Mouse (Mus musculus) embryonic facial prominence, embryonic 14.5 days (tissue): ENCODE data around the gene Bahcc1. TPM values are rescaled to one million over a fixed set of nuclear protein-coding genes. Genes with fewer than 3 reads are reported as not detected.

Experiments used
- ATAC-seq: fragments of 200-750 bp; cut with Nextera tagmentation; 2 replicates; pipeline ENCODE4 v1.8.0; 2017; ENCODE audit warnings: low read depth, moderate number of reproducible peaks, moderate TSS enrichment
- DNase-seq: peaks from one replicate; pipeline ENCODE4 v3.0.0-alpha.2; 2015; ENCODE audit warnings: low spot score
- H3K27ac ChIP-seq: fragments of 300-500 bp; sonication (generic); replicated peaks from 2 replicates; pipeline ENCODE4 v1.5.1; 2014; ENCODE audit warnings: low read depth, mild to moderate bottlenecking, low read length, moderate library complexity
- H3K27me3 ChIP-seq: fragments of 300-500 bp; sonication (generic); replicated peaks from 2 replicates; pipeline ENCODE4 v1.6.1; 2014; ENCODE audit warnings: low read length; ENCODE audit not compliant: control insufficient read depth, insufficient read depth
- H3K36me3 ChIP-seq: fragments of 300-500 bp; sonication (generic); 2 replicates; pipeline ENCODE4 v1.6.1; 2014; ENCODE audit warnings: low read length, mixed read lengths; ENCODE audit not compliant: control insufficient read depth, insufficient read depth
- H3K4me1 ChIP-seq: fragments of 300-500 bp; sonication (generic); 2 replicates; pipeline ENCODE4 v1.6.1; 2014; ENCODE audit warnings: antibody characterized with exemption, low read length; ENCODE audit not compliant: control insufficient read depth, insufficient read depth
- H3K4me2 ChIP-seq: fragments of 300-500 bp; sonication (generic); 2 replicates; pipeline ENCODE4 v1.6.1; 2014; ENCODE audit warnings: low read depth, mild to moderate bottlenecking, low read length, moderate library complexity, mixed read lengths
- H3K4me3 ChIP-seq: fragments of 300-500 bp; sonication (generic); 2 replicates; pipeline ENCODE4 v1.5.1; 2014; ENCODE audit warnings: low read depth, mild to moderate bottlenecking, low read length
- H3K9ac ChIP-seq: fragments of 300-500 bp; sonication (generic); 2 replicates; pipeline ENCODE4 v1.6.1; 2014; ENCODE audit warnings: low read depth, mild to moderate bottlenecking, low read length, moderate library complexity, mixed read lengths
- H3K9me3 ChIP-seq: fragments of 300-500 bp; sonication (generic); 2 replicates; pipeline ENCODE4 v1.6.1; 2016; ENCODE audit warnings: low read length; ENCODE audit not compliant: control insufficient read depth
- WGBS: fragments of 180-500 bp; shearing (Covaris S2); extraction: QIAGEN DNeasy Blood & Tissue Kit; methylation state at CpG from one replicate; pipeline ENCODE4 v1.1.7; 2014; 5-methylcytosine and 5-hydroxymethylcytosine counted together
- polyA plus RNA-seq: library from polyadenylated mRNA; unstranded; fragments of >200 nt; fragmentation: Nextera tagmentation; extraction: Ambion mirVana; gene quantifications from 2 replicates; pipeline ENCODE4 v1.2.1, GENCODE M21; 2014

Gene Bahcc1
- polyA plus RNA-seq, 1 experiment from 2014 or later: 11.1 TPM

- Histone ChIP-seq H3K27me3 (no peaks in the 10 kb centered on the region), H3K9me3 (no peaks in the 10 kb centered on the region), H3K9ac (peak overlapping the region; percentile 52), H3K4me2 (peak overlapping the region; percentile 51), H3K27ac (peak overlapping the region; percentile 46; the same call in 1 of the 2 replicates), H3K4me3 (peak overlapping the region; percentile 17), H3K36me3 (no peaks in the 10 kb centered on the region), H3K4me1 (peaks cover 71% of the 10 kb centered on the region)
- DNase-seq (peak; percentile 59), ATAC-seq (no peak)
- 10% methylated on average over 36 of the region's 36 CpGs for WGBS
These were observed 7.2 kb upstream of the Bahcc1 start for GRCm38 (mm10) chr11:120225256-120226195.

- ATAC-seq (no peak), DNase-seq (no peak)
- Histone ChIP-seq H3K4me2 (peak overlapping the region; percentile 100; the same call in 1 of the 2 replicates), H3K27me3 (no peaks in the 10 kb centered on the region), H3K9me3 (no peaks in the 10 kb centered on the region), H3K27ac (peak overlapping the region; percentile 48; the same call in 1 of the 2 replicates), H3K36me3 (no peaks in the 10 kb centered on the region), H3K9ac (peak overlapping the region; percentile 28; the same call in 1 of the 2 replicates), H3K4me1 (peaks cover 64% of the 10 kb centered on the region), H3K4me3 (no peak overlapping the region)
- 70% methylated on average over 11 of the region's 12 CpGs for WGBS
These were observed 6.1 kb upstream of the Bahcc1 start for GRCm38 (mm10) chr11:120226421-120227280.

- Histone ChIP-seq H3K9ac (peak overlapping the region; percentile 39), H3K4me2 (peak overlapping the region; percentile 100), H3K36me3 (no peaks in the 10 kb centered on the region), H3K4me3 (0 out of 2 replicates have a peak overlapping the region, but pooled peaks have one; percentile 7), H3K27ac (peak overlapping the region; percentile 48), H3K4me1 (peaks cover 69% of the 10 kb centered on the region), H3K27me3 (no peaks in the 10 kb centered on the region), H3K9me3 (no peaks in the 10 kb centered on the region)
- WGBS: 18% methylated on average over 8 of the region's 8 CpGs
- DNase-seq (peak; percentile 79), ATAC-seq (no peak)
These were observed 5.1 kb upstream of the Bahcc1 start for GRCm38 (mm10) chr11:120227571-120228051.

GRCm38 (mm10) chr11:120228116-120228890, 4.4 kb upstream of the Bahcc1 start:
- peaks cover 69% of the 10 kb centered on the region for H3K4me1 ChIP-seq
- no peaks in the 10 kb centered on the region for H3K36me3 ChIP-seq
- 31% methylated on average over 9 of the region's 9 CpGs for WGBS
- ATAC-seq: no peak
- peak overlapping the region; percentile 39 for H3K9ac ChIP-seq
- H3K4me3 ChIP-seq: peak overlapping the region; percentile 7; the same call in 1 of the 2 replicates
- no peaks in the 10 kb centered on the region for H3K9me3 ChIP-seq
- no peak for DNase-seq
- peak overlapping the region; percentile 48 for H3K27ac ChIP-seq
- peak overlapping the region; percentile 100 for H3K4me2 ChIP-seq
- H3K27me3 ChIP-seq: no peaks in the 10 kb centered on the region

- DNase-seq: peak; percentile 73
- no peak for ATAC-seq
- H3K27me3 ChIP-seq: no peaks in the 10 kb centered on the region
- no peaks in the 10 kb centered on the region for H3K9me3 ChIP-seq
- H3K4me3 ChIP-seq: peak overlapping the region; percentile 92; the same call in 1 of the 2 replicates
- H3K36me3 ChIP-seq: no peaks in the 10 kb centered on the region
- H3K27ac ChIP-seq: peak overlapping the region; percentile 93
- peaks cover 63% of the 10 kb centered on the region for H3K4me1 ChIP-seq
- H3K4me2 ChIP-seq: peak overlapping the region; percentile 100
- 37% methylated on average over 7 of the region's 7 CpGs for whole genome bisulfite sequencing
- H3K9ac ChIP-seq: peak overlapping the region; percentile 98
These were observed 3.8 kb upstream of the Bahcc1 start for GRCm38 (mm10) chr11:120228911-120229437.

- no peaks in the 10 kb centered on the region for H3K9me3 ChIP-seq
- H3K27me3 ChIP-seq: no peaks in the 10 kb centered on the region
- peaks cover 51% of the 10 kb centered on the region for H3K4me1 ChIP-seq
- peak overlapping the region; percentile 100 for H3K4me2 ChIP-seq
- peak overlapping the region; percentile 92 for H3K4me3 ChIP-seq
- no peaks in the 10 kb centered on the region for H3K36me3 ChIP-seq
- H3K27ac ChIP-seq: peak overlapping the region; percentile 93
- H3K9ac ChIP-seq: peak overlapping the region; percentile 98
- ATAC-seq (no peak), DNase-seq (peak; percentile 88)
- WGBS: 1% methylated on average over 42 of the region's 42 CpGs
These were observed 2.6 kb upstream of the Bahcc1 start for GRCm38 (mm10) chr11:120229861-120230751.

GRCm38 (mm10) chr11:120230841-120231370, 1.8 kb upstream of the Bahcc1 start:
- Histone ChIP-seq H3K4me1 (peaks cover 44% of the 10 kb centered on the region), H3K4me2 (peak overlapping the region; percentile 100), H3K4me3 (peak overlapping the region; percentile 92), H3K9ac (peak overlapping the region; percentile 98), H3K36me3 (no peaks in the 10 kb centered on the region), H3K27ac (peak overlapping the region; percentile 93), H3K27me3 (no peaks in the 10 kb centered on the region), H3K9me3 (no peaks in the 10 kb centered on the region)
- WGBS: under 1% methylated on average over 39 of the region's 58 CpGs
- ATAC-seq: peak; percentile 1; the same call in 1 of the 2 replicates
- DNase-seq: no peak
